Comparison of ENCODE assay signal across 8 mouse cellular contexts in genomic region chr16:17796971-17797811, GRCm38 (mm10). TPM values are rescaled to one million over a fixed set of nuclear protein-coding genes. Genes with fewer than 3 reads are reported as not detected.
DNase-seq lines count a peak whose midpoint lies in the region; ATAC-seq and TF ChIP-seq lines count a peak whose summit lies in the region.

Gene Scarf2 (plus strand): TSS chr16:17797282.

- H3K27me3 ChIP-seq in forebrain, embryonic 14.5 days (replicated peaks; ENCODE audit: control insufficient read depth, insufficient read depth, low read length) = peaks cover 71% of the 10 kb centered on the region
- peaks cover 17% of the 10 kb centered on the region; the same call in 1 of the 2 replicates for H3K27me3 ChIP-seq in liver, adult 2 months (ENCODE audit: control insufficient read depth, insufficient read depth, low read length)
- H3K27me3 ChIP-seq in neural tube, embryonic 11.5 days (ENCODE audit: control insufficient read depth, insufficient read depth, low read length) = peaks cover 66% of the 10 kb centered on the region

- TF ChIP-seq CTCF in liver, adult 2 months (IDR thresholded peaks at IDR 0.05; ENCODE audit: low read depth, low read length) = no peak

- no peaks in the 10 kb centered on the region for H3K9me3 ChIP-seq in forebrain, embryonic 14.5 days (replicated peaks; ENCODE audit: control insufficient read depth, low read length)
- H3K9me3 ChIP-seq in neural tube, embryonic 11.5 days (ENCODE audit: control insufficient read depth, low read length) = no peaks in the 10 kb centered on the region

- peak within 1 kb of the TSS; percentile 77 for H3K4me2 ChIP-seq in forebrain, embryonic 14.5 days (ENCODE audit: low read length)
- peak within 1 kb of the TSS; percentile 65 for H3K4me2 ChIP-seq in neural tube, embryonic 11.5 days (ENCODE audit: low read depth)

- peak; percentile 37; the same call in 1 of the 2 replicates for ATAC-seq in forebrain, embryonic 14.5 days
- peak; percentile 21; the same call in 1 of the 2 replicates for ATAC-seq in neural tube, embryonic 11.5 days (ENCODE audit: insufficient read depth, low FRiP score, low TSS enrichment)

- no peaks in the 10 kb centered on the region for H3K79me2 ChIP-seq in liver, adult 2 months (ENCODE audit: control insufficient read depth, insufficient read depth, low read length)

- peak; percentile 21 for DNase-seq in ovary, adult 18-20 months (ENCODE audit: low spot score)
- no peak for DNase-seq in ovary, postnatal 10 days (ENCODE audit: low spot score)
- peak; percentile 23 for DNase-seq in forebrain, embryonic 14.5 days (ENCODE audit: low spot score)
- peak; percentile 77 for DNase-seq in heart, postnatal 4 days
- no peak for DNase-seq in liver, adult 2 months (ENCODE audit: extremely low read depth, low read depth, low spot score)
- DNase-seq in neural tube, embryonic 11.5 days (ENCODE audit: low spot score) = peak; percentile 71
- no peak for DNase-seq in right cerebral cortex, adult 2 months (ENCODE audit: low spot score in 2 of 2)
- DNase-seq in layer of hippocampus, adult 18-20 months (ENCODE audit: low spot score in 2 of 2) = no peak

- peaks cover 9% of the 10 kb centered on the region; the same call in 1 of the 2 replicates for H3K36me3 ChIP-seq in forebrain, embryonic 14.5 days (ENCODE audit: control insufficient read depth, insufficient read depth, low read length)
- H3K36me3 ChIP-seq in liver, adult 2 months (ENCODE audit: control insufficient read depth, insufficient read depth, low read length) = no peaks in the 10 kb centered on the region; the same call in 1 of the 2 replicates
- no peaks in the 10 kb centered on the region; the same call in 1 of the 2 replicates for H3K36me3 ChIP-seq in neural tube, embryonic 11.5 days (ENCODE audit: control insufficient read depth, insufficient read depth, low read length)

- H3K4me3 ChIP-seq in forebrain, embryonic 14.5 days (ENCODE audit: low read depth, low read length) = peak within 1 kb of the TSS; percentile 45
- peak within 1 kb of the TSS; percentile 61 for H3K4me3 ChIP-seq in liver, adult 2 months (ENCODE audit: insufficient read depth, low read depth, low read length)
- H3K4me3 ChIP-seq in neural tube, embryonic 11.5 days (ENCODE audit: low read depth, low read length) = peak within 1 kb of the TSS; percentile 55

- WGBS in forebrain, embryonic 14.5 days = 1% methylated on average over 72 of the region's 81 CpGs
- 5% methylated on average over 80 of the region's 81 CpGs for WGBS in liver, adult 2 months
- WGBS in neural tube, embryonic 11.5 days = under 1% methylated on average over 46 of the region's 81 CpGs

- TF ChIP-seq POLR2A in liver, adult 2 months (IDR thresholded peaks at IDR 0.05; ENCODE audit: extremely low read depth, insufficient read depth, low read length) = no peak

- no peak within 1 kb of the TSS for H3K27ac ChIP-seq in forebrain, embryonic 14.5 days (ENCODE audit: low read depth, low read length)
- H3K27ac ChIP-seq in liver, adult 2 months (replicated peaks; ENCODE audit: insufficient read depth, low read depth, low read length) = peak within 1 kb of the TSS; percentile 51
- peak within 1 kb of the TSS; percentile 24 for H3K27ac ChIP-seq in neural tube, embryonic 11.5 days (ENCODE audit: low read depth, low read length)

- peak within 1 kb of the TSS; percentile 65 for H3K9ac ChIP-seq in forebrain, embryonic 14.5 days (ENCODE audit: low read length)
- peak within 1 kb of the TSS; percentile 65 for H3K9ac ChIP-seq in liver, adult 2 months (ENCODE audit: low read depth, low read length)
- H3K9ac ChIP-seq in neural tube, embryonic 11.5 days (ENCODE audit: low read length) = peak within 1 kb of the TSS; percentile 73

- peaks cover 10% of the 10 kb centered on the region for H3K4me1 ChIP-seq in forebrain, embryonic 14.5 days (ENCODE audit: control insufficient read depth, insufficient read depth, low read length)
- H3K4me1 ChIP-seq in liver, adult 2 months (ENCODE audit: control insufficient read depth, insufficient read depth, low read length) = no peaks in the 10 kb centered on the region
- H3K4me1 ChIP-seq in neural tube, embryonic 11.5 days (ENCODE audit: control insufficient read depth, insufficient read depth, low read length) = peaks cover 8% of the 10 kb centered on the region; the same call in 1 of the 2 replicates

RNA-seq across cellular contexts. Expression of gene Scarf2, which starts in this region (rescaled TPM):
- polyA plus RNA-seq in forebrain, embryonic 14.5 days (2014; fragmentation: Nextera tagmentation; extraction: Ambion mirVana) = 0.89 and 1.1 TPM in 2 replicates
- total RNA-seq in heart, postnatal 4 days (2021) = 10 to 100 TPM; 16.6 to 17.7 TPM
- total RNA-seq in liver, adult 2 months (2014; rRNA removed) = 1.8 and 2.3 TPM in 2 replicates
- 6.2 and 7.7 TPM in 2 replicates for polyA plus RNA-seq in liver, adult 2 months (2012; rRNA removed)
- 9.5 and 13.1 TPM in 2 replicates for polyA plus RNA-seq in neural tube, embryonic 11.5 days (2014; fragmentation: Nextera tagmentation; extraction: Ambion mirVana)
- 1 to 10 TPM; 1.5 to 2.5 TPM for total RNA-seq in layer of hippocampus, adult 18-20 months (2021)

Comparison
In these comparisons a context has a peak if more than half of its experiments do, and no peak if none do; other contexts are left out.
1. DNase-seq: peak in ovary, adult 18-20 months (single experiment), forebrain, embryonic 14.5 days (single experiment), heart, postnatal 4 days (single experiment) and neural tube, embryonic 11.5 days (single experiment); none in ovary, postnatal 10 days (single experiment), liver, adult 2 months (single experiment), right cerebral cortex, adult 2 months (0 of 2) and layer of hippocampus, adult 18-20 months (0 of 2).
2. Peak in every context shown above with its lines, with median percentiles within 50 percentile points of each other: H3K4me3 ChIP-seq and H3K9ac ChIP-seq.